Mouse (Mus musculus) cerebellum, adult 8-10 months (tissue): ENCODE measurements around the gene Nup37.

Experiments used
- DNase-seq: peaks from one replicate; pipeline ENCODE4 v3.0.0; 2022

Gene Nup37

GRCm38 (mm10) chr10:88146707-88147477 is at the start of gene Nup37, which contains the start of gene Parpbp:
TSS of gene Nup37 (plus strand) at chr10:88146992.
TSS of gene Parpbp (minus strand) at chr10:88146941.
- DNase-seq = peak; percentile 82

GRCm38 (mm10) chr10:88106169-88106568 is 40.6 kb upstream of the Nup37 start:
- DNase-seq = no peak

GRCm38 (mm10) chr10:88113290-88113689 is 33.5 kb upstream of the Nup37 start:
- DNase-seq = no peak

GRCm38 (mm10) chr10:88119721-88120120 is 27.1 kb upstream of the Nup37 start:
- DNase-seq = no peak

GRCm38 (mm10) chr10:88135630-88136029 is 11.2 kb upstream of the Nup37 start:
- no peak for DNase-seq

- no peak for DNase-seq
Observed at GRCm38 (mm10) chr10:88146187-88146586, 605 bp upstream of the Nup37 start.

GRCm38 (mm10) chr10:88150381-88150780 is 3.6 kb downstream of the Nup37 start:
- DNase-seq = no peak

- no peak for DNase-seq
Observed at GRCm38 (mm10) chr10:88151658-88152057, 4.9 kb downstream of the Nup37 start.

- no peak for DNase-seq
Observed at GRCm38 (mm10) chr10:88162096-88162495, 15.3 kb downstream of the Nup37 start.

- no peak for DNase-seq
Observed at GRCm38 (mm10) chr10:88162676-88163075, 15.9 kb downstream of the Nup37 start.

- no peak for DNase-seq
Observed at GRCm38 (mm10) chr10:88166158-88166557, 19.4 kb downstream of the Nup37 start.

- DNase-seq = no peak
Observed at GRCm38 (mm10) chr10:88167438-88168077, 20.8 kb downstream of the Nup37 start.

GRCm38 (mm10) chr10:88200541-88200940 is 53.7 kb downstream of the Nup37 start:
- DNase-seq = no peak

GRCm38 (mm10) chr10:88200951-88201638 is 54.3 kb downstream of the Nup37 start, which contains the start of gene Washc3:
TSS of gene Washc3 (plus strand) at chr10:88201093.
- peak; percentile 86 for DNase-seq

GRCm38 (mm10) chr10:88201650-88202049 is 54.9 kb downstream of the Nup37 start:
- peak; percentile 12 for DNase-seq

- no peak for DNase-seq
Observed at GRCm38 (mm10) chr10:88202581-88202980, 55.8 kb downstream of the Nup37 start.

GRCm38 (mm10) chr10:88203236-88203635 is 56.4 kb downstream of the Nup37 start:
- no peak for DNase-seq

- no peak for DNase-seq
Observed at GRCm38 (mm10) chr10:88212644-88213043, 65.9 kb downstream of the Nup37 start.

- no peak for DNase-seq
Observed at GRCm38 (mm10) chr10:88214800-88215514, 68.2 kb downstream of the Nup37 start.

- no peak for DNase-seq
Observed at GRCm38 (mm10) chr10:88218161-88218560, 71.4 kb downstream of the Nup37 start.

- DNase-seq = no peak
Observed at GRCm38 (mm10) chr10:88221718-88222117, 74.9 kb downstream of the Nup37 start.

GRCm38 (mm10) chr10:88225421-88225820 is 78.6 kb downstream of the Nup37 start:
- DNase-seq = no peak

- DNase-seq = no peak
Observed at GRCm38 (mm10) chr10:88227962-88228361, 81.2 kb downstream of the Nup37 start.
